Mouse (Mus musculus): Measurements from ENCODE around the gene Cacna1d. TPM values are rescaled to one million over a fixed set of nuclear protein-coding genes. Genes with fewer than 3 reads are reported as not detected.

Gene Cacna1d
- total RNA-seq, 2 experiments from 2014 or later = 2.1 TPM; not detected in 1

DNA sequence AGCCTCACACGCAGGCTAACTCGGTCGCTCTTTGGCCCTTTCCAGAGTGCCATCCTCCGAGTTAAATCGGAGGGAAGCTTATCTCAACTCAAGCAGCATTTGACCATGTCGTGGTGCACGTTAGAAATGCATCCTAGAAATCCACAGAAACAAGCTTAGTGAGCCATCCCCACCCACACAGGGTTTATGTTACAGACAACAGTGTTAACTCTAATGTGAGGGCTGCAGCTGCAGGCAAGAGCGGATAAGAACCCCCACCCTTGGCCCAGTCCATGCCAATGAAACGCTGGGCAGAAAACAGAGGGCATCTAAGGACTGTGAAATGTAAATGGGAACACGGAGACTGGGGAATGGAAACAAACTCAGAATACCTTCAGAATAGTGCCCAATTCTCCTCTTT, 206.8 kb downstream of the Cacna1d start:
- ATAC-seq (replicated peaks; ENCODE audit: low FRiP score, poor library complexity, severe bottlenecking) = no peak

DNA sequence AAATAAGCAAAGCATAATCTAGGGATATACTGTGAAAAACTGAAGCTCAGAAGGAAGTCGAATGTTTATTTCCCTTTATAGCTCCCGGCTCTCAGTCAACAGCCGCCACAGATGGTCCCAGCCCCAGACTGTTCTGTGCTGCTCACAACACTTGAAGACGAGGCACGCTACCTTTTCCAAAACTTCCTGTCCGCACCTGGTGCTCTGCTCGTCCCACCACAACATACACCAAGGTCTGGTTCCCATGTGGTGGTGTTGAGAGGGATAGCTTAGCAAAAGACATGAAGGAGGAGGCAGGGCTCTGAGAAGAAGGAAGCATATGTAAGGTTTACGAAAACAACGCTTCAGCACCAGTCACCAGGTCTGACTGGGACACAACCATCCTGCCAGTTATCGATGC, 207.2 kb downstream of the Cacna1d start:
- ATAC-seq (replicated peaks; ENCODE audit: low FRiP score, poor library complexity, severe bottlenecking) = no peak

DNA sequence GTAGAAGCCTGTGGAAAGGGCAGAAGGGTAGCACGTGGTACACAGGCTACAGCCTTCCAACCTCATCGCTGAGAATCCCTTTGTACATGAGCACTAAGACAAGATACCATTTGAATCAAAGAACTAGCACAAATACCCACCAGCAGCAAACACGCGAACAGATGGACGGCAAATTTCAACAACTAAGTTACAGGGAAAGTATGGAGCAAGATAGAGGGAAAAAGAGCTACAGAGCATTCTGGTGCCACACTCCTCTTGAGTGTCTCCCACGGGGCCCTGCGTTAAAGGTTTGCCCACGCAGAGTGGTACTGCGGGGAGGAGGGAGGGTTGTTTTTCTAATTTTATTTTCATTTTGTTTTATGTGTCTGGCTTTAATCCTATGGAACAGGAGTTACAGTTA, 215.7 kb downstream of the Cacna1d start:
- ATAC-seq (replicated peaks; ENCODE audit: low FRiP score, poor library complexity, severe bottlenecking) = no peak

DNA sequence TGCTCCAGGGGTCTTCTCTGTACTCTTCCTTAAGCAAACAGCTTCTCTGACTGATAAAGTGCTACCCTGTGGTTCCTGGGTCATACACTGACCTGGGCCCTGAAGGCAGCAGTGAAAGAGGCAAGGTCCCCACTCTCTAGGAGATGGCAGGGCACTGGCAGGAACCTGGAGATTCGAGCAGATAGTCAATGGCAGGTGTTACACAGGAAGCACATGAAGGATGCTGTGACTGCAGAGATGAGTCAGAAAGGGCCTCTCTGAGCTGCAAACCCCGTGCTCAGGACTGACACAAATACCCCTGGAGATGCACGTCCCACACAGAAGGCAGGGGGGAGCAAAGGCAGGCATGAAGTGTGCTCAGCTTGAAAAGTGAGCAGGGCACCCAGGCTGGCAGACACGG, 218.3 kb downstream of the Cacna1d start:
- ATAC-seq (replicated peaks; ENCODE audit: low FRiP score, poor library complexity, severe bottlenecking) = no peak

DNA sequence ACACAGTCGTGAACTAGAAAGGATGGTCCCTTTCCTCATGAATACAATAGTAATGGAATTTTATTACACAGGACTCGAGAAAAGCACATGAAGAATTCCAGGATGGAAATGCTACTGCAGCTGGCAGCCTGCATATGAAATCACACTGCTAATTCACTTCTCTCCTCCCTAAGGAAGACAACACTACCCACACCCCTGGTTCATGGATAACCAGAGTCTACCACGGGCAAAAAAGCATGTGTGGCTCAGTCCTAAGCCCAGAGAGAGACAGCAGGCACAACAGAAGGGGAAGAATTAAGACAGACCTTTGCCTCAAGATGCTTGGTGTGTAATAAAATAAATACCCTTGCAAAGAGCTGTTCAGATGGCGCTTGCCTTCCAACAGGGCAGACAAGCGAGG, 218.7 kb downstream of the Cacna1d start:
- ATAC-seq (replicated peaks; ENCODE audit: low FRiP score, poor library complexity, severe bottlenecking) = no peak

DNA sequence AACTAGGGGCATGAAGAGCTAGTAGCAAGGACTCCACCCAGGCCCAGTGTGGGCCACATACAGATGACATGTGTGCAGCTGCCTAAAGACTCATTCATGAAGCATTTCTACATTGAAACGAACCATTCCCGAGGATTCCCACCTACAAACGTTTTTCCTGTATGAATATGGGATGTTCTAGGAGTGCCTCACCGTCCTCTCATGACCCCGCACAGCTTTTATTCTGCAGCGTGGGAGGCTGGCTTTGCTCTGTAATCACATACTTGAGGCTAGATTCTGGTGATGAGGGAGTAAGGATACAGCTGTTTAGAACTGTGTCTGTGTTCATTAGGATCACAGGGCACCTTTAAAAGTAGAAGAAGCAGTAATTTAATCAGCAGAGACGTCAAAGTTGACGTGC, 219.4 kb downstream of the Cacna1d start:
- ATAC-seq (replicated peaks; ENCODE audit: low FRiP score, poor library complexity, severe bottlenecking) = no peak

DNA sequence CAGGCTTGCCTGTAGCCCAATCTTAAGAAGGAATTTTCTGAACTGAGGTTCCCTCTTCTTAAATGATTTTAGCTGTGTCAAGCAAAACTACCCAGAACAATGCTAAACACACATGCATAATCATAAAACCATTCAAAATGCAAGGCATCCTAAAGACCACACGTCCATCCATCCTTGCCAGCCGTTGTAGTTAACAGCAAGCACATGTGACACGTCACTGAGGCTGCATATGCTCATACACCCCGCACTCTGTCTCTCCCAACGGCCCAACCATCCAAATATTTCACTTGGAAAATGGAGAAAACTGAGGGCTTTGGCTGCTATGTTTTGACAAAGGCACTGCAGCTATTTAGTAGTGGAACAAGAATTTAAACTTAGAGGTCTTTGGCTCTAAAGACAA, 220.9 kb downstream of the Cacna1d start:
- ATAC-seq (replicated peaks; ENCODE audit: low FRiP score, poor library complexity, severe bottlenecking) = no peak

DNA sequence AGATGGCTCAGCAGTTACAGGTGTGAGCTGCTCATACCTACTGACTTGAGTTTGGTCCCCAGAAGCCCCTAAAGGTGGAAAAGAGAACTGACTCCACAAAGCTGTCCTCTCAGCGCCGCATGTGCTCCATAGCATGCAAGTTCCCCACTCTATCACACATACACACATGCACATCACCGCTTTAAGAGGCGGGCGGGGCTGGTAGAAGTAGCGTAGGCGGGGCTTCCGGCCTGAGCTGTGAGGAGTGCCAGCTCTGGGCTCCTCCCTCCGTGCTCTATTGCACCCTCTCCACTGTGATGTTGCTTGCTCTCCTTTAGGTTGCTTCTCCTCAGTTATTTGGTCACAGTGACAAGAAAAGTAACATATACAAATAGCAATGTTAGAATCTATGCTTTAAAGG, 225.5 kb downstream of the Cacna1d start:
- ATAC-seq (replicated peaks; ENCODE audit: low FRiP score, poor library complexity, severe bottlenecking) = peak; percentile 82

DNA sequence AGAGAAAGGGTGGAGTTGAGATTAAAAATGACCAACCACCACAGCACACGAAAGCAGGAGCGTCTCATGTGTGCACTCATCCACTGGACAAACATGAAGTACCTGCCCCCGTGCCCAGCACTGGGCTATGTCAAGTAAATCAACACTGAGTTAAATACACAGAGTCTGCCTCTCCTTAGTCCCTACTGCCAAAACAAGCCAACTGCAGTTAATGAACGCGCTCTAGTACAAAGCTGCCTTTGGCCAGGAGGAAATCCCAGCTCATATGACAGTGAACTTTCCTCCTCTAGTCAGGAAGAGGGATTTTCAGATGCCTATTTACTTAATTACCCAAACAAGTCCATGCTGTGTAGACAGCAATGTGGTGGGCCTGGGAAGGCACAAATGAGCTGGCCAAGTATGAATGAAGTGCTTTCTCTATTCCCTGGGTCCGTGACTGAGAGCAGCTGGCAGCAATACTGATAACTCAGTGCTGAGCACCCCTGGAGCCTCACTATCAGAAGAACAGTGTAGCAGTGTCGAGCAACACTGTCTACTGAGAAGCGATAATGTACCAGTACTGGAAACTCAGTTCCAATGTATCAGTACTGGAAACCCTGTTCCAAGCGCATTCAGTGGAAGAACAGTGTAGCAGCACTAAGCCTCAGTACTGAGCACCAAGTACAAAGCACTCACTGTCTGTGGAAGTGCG, 229.5 kb downstream of the Cacna1d start:
- ATAC-seq (replicated peaks; ENCODE audit: low FRiP score, poor library complexity, severe bottlenecking) = no peak

DNA sequence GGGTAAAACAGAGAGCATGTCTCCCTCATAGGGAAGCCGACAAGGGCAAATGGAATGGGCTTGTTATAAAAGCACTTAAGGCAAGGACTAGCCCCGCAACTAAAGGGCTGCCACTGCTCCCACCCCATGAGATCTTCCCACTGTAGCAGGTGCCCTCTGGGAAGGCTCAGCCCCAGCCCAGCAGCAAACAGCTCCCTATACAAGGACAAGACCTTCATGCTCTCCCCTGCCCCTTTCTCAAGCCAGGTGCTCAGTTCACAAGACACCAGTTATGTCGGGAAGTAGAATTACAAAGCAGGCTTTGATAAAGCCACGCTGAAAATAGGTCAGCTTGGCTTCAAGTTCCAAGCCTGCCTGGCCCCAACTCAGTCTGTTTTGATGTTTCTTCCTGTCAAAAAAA, 233.6 kb downstream of the Cacna1d start:
- ATAC-seq (replicated peaks; ENCODE audit: low FRiP score, poor library complexity, severe bottlenecking) = no peak

DNA sequence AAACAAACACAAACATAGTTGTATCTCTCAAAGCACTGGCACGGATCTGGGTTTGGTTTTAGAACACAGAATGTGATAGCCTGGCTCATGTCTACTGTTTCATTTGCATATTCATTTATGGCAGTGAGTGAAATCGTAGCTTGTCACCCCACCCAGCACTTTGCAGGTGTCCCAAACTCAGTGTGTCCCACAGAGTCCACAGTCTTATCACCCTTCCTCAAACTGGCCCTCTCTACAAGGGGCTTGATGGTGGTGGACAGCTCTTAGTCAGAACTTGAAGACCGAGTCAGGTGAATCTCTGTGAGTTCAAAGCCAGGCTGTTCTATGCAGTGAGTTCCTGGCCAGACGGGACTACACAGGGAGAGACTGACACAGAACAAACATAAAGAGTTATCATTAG, 234.8 kb downstream of the Cacna1d start:
- no peak for ATAC-seq (replicated peaks; ENCODE audit: low FRiP score, poor library complexity, severe bottlenecking)

DNA sequence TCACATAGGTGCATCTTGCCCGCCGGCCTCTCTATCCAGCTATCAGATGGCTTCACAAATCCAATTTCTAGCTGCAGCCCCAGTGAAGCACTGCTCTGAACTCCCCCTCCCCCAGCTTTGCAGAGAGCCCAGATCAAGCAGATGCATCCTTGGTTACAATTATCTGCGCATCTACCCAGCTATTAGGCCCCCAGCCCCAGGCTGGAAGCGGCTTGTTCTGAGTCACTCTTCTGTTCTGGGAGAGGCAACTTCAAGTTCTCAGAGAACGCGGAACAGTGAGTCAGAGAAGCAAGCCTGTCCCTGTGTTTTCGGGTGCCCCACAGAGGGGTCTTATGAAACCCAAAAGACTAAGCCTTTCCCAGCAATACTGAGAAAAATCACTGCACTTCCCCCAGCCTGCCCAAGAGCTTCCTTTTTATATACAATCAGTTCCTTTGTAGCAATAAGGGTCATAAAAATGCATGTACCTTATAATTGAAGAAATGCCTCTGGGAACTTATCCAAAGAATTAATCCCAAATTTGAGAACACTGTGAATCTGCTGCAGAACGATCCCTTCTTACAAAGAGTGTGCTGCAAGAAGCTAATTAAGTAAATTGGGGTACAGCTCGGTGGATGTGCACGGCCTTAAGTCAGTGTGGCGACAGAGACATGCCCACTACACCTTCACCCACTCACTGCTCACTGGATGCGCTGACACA, 235.4 kb downstream of the Cacna1d start:
- ATAC-seq (replicated peaks; ENCODE audit: low FRiP score, poor library complexity, severe bottlenecking) = no peak

DNA sequence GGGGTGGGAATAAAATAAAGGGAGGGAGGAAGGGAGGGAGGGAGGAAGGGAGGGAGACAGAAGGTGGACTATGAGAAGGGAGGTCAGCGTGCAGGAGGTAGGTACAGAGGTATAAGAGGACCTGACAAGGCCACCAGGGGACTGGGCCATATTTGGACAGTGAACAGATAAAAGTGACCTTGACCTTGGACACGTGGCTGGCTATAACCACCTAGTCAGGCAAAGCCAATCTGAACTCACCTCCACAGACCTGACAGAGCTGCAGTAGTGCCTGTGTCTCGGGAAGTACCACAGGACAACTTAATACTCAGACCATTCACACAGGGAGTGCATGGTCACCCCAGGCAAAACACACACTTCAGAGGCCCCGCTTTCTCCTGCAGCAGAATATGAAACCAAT, 236.5 kb downstream of the Cacna1d start:
- ATAC-seq (replicated peaks; ENCODE audit: low FRiP score, poor library complexity, severe bottlenecking) = no peak

DNA sequence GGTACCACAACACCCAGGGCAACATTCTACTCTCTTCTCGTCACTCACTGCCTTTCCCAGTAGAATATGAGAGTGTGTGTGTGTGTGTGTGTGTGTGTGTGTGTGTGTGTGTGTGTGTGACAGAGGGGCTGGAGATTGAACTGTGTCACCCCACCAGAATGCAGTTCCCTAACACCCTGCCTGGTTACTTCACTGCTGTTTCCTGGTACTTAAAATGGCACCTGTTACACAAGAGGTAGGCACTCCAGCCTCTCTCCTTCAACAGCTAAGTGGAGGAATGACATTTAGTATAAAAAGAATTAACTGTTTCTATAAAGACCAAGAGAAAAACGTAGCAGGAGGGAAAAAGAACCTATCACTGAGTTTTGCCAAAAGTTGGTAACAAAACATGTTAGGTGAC, 238.4 kb downstream of the Cacna1d start:
- ATAC-seq (replicated peaks; ENCODE audit: low FRiP score, poor library complexity, severe bottlenecking) = no peak

DNA sequence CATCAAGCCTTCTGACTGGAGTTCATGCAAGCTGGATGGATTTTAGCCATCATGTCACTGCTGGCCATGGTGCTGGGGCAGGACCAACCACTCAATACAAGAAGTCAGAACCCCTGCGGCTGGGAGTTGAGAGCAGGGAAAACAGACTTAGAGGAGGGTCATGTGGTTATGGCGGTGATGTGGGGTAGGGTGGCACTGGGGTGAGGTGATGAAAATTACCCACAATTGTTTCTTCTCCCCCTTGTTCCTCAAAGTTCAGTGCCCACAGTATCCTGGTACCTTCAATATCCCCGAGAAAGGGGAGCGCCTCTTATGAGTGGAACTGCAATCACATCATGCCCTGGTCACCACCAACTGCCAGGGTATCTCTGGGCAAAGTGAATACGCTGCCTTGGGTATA, 239.9 kb downstream of the Cacna1d start:
- ATAC-seq (replicated peaks; ENCODE audit: low FRiP score, poor library complexity, severe bottlenecking) = no peak

DNA sequence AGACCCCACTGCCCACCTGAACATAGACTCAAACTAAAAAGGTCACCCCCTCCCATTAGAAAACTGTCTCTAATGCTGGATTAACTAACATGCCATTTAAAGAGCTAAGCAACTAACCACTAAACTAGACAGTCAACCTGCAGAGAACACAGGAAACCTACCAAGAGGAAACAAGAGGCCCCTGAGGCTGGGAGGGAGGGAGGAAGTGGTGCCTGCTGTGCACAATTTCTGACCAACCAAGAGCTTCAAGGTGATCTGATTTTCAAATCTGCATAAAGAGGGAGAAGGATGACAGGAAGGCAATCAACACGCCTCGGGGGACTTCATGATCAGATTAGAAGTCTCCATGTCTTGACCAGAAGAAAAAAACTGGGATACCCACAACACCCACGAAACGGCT, 241.7 kb downstream of the Cacna1d start:
- ATAC-seq (replicated peaks; ENCODE audit: low FRiP score, poor library complexity, severe bottlenecking) = no peak

DNA sequence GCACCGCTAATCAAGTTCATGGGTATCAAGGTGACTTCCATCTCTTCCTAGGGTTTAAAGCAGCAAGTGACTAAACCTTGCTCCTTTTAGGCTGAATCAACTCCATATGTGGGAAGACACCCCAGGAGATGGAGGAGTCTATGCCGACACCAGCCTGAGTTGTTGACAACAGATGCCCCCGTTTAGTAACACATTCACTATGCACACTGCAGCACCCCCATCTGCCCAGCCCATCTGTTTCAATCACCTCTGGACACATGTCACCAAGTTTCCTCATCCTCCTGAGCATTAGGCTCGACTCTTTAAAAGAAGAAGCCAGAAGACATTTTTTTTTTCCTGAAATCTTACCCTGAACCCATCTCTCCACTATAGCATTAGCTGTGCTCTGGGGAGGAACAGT, 242.4 kb downstream of the Cacna1d start:
- ATAC-seq (replicated peaks; ENCODE audit: low FRiP score, poor library complexity, severe bottlenecking) = no peak

DNA sequence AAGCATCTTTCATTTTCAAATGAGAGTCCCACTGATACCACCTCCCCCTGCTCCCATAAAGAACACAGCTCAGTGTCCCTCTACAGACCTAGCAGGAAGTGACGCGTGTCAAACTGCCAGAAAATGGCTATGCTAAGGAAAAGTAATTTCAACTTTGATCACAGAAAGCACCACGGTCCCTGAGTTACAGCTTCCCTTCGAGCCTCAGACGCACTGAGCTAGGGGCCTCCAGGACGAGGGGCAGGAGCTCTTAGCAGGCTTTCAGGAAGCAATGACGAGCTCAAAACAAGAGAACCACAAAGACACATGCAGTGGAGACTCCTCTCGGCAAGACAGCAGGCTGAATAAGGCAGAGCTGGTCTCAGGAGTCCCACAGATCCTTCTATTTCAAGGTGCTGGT, 243.1 kb downstream of the Cacna1d start:
- ATAC-seq (replicated peaks; ENCODE audit: low FRiP score, poor library complexity, severe bottlenecking) = no peak

DNA sequence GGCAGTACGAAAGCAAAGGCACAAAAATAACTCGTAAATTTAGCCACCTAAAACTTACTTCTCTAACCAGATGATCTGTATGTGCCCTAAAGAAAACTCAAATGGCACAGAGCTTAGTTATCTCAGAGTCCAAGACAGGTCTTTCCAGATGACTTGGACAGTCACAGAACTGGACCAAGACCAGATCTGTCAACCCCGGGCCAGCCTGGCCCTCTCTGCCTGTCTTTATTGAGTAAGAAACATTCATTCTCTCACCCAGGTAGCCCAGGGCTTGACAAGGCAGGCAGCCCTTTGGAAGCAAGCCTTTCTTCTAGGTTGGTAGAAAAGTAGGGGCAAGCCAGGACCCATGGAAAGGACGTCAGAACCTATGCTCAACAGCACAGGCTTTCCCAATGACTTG, 243.6 kb downstream of the Cacna1d start:
- ATAC-seq (replicated peaks; ENCODE audit: low FRiP score, poor library complexity, severe bottlenecking) = no peak

DNA sequence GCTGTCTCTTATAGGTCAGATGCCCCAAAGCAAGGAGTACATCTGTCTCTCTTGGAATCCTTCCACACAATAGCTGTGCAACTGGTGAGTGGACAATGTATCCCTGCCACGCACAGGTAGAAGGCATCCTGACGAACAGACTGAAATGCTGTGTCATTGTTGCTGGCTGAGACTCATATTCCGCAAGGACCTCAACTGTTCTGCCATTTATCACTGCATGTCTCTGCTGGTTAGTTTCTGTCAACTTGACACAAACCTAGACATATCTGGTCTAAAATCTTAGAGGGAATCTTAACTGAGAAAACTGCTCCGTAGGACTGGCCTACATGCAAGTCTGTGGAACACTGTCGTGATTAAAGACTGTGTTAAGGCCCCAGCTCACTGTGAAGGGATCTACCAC, 246.5 kb downstream of the Cacna1d start:
- no peak for ATAC-seq (replicated peaks; ENCODE audit: low FRiP score, poor library complexity, severe bottlenecking)

DNA sequence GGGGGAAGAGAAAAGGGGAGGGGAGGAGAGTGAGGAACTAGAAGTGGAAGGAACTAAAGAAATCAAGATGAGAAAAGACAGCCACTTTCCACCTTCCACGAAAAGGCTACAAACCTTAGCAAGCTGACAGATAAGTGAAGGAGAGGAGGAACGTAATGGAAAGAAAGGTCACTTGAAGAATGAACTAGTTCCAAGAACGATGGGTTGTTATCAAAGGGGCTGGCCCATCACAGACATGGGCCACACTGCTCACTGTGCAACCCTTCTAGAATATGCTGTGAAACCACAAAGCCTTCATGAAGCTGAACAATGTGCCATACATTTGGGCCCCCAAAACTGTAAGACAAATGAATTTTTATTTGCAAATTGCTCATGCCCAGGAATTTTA, 248.4 kb downstream of the Cacna1d start:
- peak; percentile 39; the same call in 1 of the 2 replicates for ATAC-seq (replicated peaks; ENCODE audit: low FRiP score, poor library complexity, severe bottlenecking)
